Mouse (Mus musculus) heart, postnatal 0 days (tissue): ENCODE data around the gene 1700092M07Rik.

ENCODE experiments used
- CTCF ChIP-seq: IDR thresholded peaks from 2 replicates; pipeline ENCODE4 v1.5.1; 2016; ENCODE audit warnings: antibody characterized with exemption, control low read depth, low read depth
- EP300 ChIP-seq: IDR thresholded peaks from 2 replicates; pipeline ENCODE4 v1.6.1; 2016; ENCODE audit warnings: antibody characterized with exemption, low read depth

- TF ChIP-seq CTCF: no peak
- TF ChIP-seq EP300: no peak
These were observed 4.4 kb upstream of the 1700092M07Rik start for GRCm38 (mm10) chr19:8736160-8736467.
